Mouse (Mus musculus) MN1 (cell line): ENCODE data around the gene Rap1gap2.
A peak's percentile ranks its signal among the peaks of the same experiment; 100 is the strongest.

Experiments
- DNase-seq: peaks from one replicate; pipeline ENCODE4 v3.0.0-alpha.2; 2016; ENCODE audit warnings: low spot score

Gene Rap1gap2

DNA sequence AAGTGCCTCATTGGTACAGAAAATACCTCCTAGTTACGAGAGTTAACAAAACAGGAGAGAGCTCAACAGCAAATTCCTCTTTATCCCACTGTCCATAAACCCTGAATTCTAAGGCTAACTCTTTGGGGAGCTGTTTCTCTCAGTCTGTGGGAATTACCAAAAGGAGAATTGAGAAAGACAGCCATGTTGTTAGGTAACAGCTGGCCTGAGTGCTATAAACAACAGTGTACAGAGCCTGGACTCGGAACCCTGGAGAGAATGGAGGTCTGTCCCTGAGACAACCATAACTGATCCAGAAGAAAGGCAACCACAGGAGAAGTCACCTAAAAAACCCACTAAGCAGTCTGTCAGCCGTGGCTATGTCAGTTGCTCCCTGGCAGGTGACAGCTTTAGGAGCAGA is 198.3 kb downstream of the Rap1gap2 start:
- no peak for DNase-seq

DNA sequence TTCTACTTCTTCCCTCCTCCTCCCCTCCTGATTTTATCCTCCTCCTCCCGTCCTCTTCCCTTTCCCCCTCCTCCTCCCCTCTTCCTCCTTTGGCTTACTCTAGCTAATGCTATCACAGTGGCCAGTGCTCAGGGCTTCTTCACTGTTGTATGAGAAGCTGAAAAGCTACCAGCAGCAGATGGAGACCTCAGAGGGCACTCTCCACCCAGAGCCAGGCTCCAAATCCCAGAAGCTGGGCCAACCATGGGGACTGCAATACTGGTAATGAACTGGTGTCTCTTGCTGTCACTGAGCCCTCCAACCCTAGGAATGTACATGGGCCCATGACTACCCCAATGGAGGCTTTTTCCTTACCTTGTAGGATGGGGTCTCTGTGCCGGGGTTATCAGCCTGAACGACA is 198.8 kb downstream of the Rap1gap2 start:
- DNase-seq, result no peak

GRCm38 (mm10) chr11:74409757-74410174 is 200.9 kb downstream of the Rap1gap2 start:
- DNase-seq, result peak; percentile 81

GRCm38 (mm10) chr11:74409447-74409754 is 201.3 kb downstream of the Rap1gap2 start:
- DNase-seq, result peak; percentile 61

- DNase-seq, result peak; percentile 96
These were observed 201.9 kb downstream of the Rap1gap2 start for GRCm38 (mm10) chr11:74408587-74409446.

- no peak for DNase-seq
These were observed 205.5 kb downstream of the Rap1gap2 start for GRCm38 (mm10) chr11:74405201-74405600.

- DNase-seq, result peak; percentile 63
These were observed 206.5 kb downstream of the Rap1gap2 start for GRCm38 (mm10) chr11:74404216-74404615.

DNA sequence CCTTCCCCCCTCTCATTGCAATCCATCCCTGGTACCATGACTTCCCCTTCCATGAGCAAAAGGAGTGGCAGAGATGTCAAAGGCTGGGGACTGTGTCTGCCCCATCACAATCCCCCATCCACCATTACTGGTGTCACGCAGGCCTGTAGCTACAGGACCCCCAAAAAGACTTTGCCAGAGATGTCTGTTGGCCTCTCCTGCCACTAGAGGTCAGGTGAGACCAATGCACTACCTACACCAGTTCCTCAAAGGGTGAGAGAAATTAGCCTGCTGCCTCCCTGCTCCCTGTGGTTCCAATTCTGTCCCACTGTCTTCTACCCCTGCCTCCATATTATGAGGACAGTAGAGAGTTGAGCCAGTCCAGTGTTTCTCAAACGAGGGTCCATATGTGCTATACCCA is 208.6 kb downstream of the Rap1gap2 start:
- peak; percentile 43 for DNase-seq

DNA sequence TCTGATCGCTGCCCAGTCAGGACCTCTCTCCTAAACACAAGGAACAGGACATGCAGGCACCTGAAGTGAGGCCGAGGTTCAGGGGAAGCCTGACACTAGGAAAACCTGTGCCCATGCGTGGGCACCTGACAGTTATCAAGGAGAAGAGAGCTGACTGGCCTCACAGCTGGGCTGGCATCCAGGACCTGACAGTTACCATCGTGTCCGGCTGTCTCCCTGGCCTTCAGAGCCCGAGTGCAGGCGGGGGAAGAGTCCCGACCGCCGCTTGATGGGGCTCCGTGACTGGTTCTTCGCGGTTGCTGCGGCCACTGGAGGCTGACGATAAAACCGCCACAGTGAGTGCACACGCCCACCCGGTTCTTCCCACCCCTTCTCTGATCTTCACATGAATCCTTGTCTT is 215.1 kb downstream of the Rap1gap2 start:
- DNase-seq, result no peak

DNA sequence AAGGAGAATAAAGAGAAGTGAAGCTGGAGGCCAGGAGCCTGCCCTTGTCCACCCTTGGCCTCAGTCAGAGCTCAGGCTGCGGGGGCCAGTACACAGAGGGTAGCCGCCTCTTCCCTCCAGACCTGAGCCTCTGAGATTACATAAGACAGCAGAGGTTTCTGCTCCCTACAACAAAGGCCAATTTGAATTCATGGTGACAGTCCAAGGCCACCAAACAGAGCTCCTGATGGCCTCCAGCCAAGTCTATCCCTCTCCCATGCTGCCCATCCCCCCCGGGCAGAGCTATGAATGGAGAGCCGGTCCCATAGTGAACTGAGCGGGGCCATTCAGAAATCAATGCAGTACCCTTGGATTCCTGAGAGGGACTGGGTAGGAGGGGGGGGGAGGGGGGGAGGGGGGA is 217.2 kb downstream of the Rap1gap2 start:
- DNase-seq, result no peak

DNA sequence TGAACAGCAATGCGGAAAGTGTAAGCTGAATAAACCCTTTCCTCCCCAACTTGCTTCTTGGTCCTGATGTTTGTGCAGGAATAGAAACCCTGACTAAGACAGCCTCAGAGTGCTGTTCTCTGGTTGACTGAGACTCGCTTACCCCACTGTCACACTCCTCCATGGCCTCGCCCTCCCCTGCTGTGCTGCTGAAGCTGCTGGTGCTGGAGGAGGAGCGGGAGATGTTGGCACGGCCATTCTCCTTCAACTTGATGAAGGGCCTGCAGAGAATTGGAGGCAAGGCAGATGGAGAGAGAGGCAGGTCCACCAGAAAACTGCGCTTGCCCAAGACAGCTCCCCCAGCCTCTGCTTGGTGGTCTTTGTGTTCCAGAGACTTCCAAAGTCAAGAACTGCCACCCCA is 217.8 kb downstream of the Rap1gap2 start:
- DNase-seq, result no peak

GRCm38 (mm10) chr11:74391899-74392298 is 218.8 kb downstream of the Rap1gap2 start:
- no peak for DNase-seq

GRCm38 (mm10) chr11:74387203-74387602 is 223.5 kb downstream of the Rap1gap2 start:
- DNase-seq, result peak; percentile 21

- no peak for DNase-seq
These were observed 225.0 kb downstream of the Rap1gap2 start for GRCm38 (mm10) chr11:74385674-74386073.

DNA sequence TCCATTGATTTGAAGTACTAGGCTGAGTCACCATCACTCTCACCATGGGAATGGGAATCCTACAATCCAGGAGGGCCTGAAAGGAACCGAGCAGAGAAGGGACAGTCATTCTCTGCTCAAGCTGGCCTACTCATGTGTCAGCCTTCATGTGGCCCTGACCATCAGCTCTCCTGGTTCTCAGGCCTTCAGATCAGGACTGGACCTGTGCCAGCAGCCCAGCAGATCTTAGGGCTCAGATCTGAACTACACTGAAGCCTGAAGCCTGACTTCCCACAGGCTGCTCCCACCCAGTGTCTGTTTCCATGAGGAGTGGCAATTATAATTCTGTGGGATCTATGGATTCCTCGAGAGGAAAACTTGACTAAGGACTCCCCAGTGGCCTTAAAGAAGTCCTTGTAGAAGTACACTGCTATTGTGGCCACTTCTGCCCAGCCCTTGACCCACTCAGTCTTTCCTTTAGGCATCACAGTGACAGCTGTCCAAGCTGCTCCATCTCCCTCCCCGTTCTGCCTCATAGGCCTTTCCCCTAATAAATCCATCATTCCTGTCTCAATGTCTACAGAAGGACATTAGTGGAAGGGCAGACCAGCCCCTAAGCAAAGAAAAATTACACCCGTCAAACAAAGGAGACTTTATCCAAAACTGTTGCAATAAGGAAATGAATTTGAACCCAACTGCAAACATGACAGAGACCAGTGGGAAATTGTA is 231.4 kb downstream of the Rap1gap2 start:
- DNase-seq, result no peak

GRCm38 (mm10) chr11:74376847-74377246 is 233.9 kb downstream of the Rap1gap2 start:
- DNase-seq, result peak; percentile 73

- DNase-seq, result peak; percentile 78
These were observed 239.2 kb downstream of the Rap1gap2 start for GRCm38 (mm10) chr11:74371393-74372100.

DNA sequence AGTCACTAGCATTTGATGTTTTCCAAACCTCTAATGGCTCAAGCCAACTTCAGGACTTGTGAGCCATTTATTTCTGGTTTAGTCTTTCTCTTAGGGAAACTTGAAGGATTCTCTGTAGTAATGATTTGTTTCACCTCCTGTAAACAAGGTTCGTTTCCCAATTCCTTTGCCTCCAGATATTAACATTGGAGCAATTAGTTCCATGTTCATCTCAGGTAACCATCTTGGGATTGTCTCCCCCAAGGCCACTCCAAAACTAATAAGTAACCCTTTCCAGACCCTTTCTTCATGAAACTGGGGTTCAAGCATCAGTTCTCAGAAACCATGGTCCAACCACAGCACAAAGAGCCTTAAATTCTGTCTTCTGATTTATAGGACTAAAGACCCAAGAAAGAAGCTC is 248.9 kb downstream of the Rap1gap2 start, which contains the start of gene Olfr412:
Gene Olfr412, plus strand, starts transcription at position 301 of the 400 bp plus-strand sequence.
- no peak for DNase-seq

DNA sequence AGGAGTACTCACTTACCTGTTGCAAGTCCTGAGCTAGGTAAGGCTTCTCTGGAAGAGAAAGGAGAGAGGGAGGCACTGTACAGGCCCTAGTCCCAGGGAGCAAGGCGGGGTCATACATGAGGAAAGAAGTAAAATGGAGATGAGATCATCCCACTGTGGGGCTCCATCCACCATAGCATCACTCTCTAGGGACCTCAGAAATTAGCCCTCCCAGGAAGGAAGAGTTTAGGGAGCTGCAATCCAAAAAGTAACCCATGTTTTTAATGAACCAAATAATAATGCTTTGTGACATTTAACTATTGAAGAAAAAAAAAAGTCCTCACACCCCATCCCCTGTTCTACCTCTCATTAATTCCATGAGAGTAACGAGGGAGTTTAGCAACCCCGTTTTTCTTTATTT is 258.2 kb downstream of the Rap1gap2 start, which contains the start of gene Olfr411:
Gene Olfr411, minus strand, starts transcription at position 101 of the 400 bp plus-strand sequence.
- DNase-seq, result no peak

DNA sequence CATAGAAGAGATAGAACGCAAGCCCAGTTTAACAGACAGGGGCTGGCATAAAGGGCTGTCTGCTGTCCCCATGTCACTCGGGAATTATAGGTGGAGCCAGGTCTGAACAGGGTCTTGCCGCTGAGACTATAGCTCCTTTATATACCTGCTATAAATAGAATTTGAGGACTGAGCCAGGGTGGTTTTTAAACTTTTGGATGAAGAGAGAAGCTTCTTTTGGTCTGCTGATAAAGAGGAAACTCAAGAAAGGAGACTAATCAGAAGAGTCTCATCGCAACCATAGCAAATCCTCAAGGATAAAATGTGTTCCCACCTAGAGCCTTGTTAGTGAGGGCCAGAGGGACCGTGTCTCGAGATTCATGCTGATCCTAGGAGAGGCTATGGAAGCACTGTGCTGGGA is 272.8 kb downstream of the Rap1gap2 start, which contains the start of gene Olfr410:
Gene Olfr410, minus strand, starts transcription at position 101 of the 400 bp plus-strand sequence.
- DNase-seq, result no peak
